In the genomic region with DNA sequence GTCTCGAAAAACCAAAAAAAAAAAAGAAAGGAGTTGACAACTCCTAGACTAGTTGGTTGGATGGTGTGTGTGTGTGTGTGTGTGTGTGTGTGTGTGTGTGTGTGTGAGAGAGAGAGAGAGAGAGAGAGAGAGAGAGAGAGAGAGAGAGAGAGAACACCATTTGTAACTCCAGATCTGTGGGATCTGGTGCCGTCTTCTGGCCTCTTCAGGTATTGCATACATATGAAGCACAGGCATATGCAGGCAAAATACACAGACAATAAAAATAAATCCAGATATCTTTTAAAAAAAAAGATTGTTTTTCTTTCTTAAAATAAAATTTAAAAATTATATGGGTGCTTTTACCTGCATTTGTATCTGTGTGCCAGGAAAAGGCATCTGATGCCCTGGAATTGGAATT, we compare ENCODE assay signal across 8 mouse cellular contexts. TPM values are rescaled to one million over a fixed set of nuclear protein-coding genes. Genes with fewer than 3 reads are reported as not detected.
DNase-seq lines count a peak whose midpoint lies in the region; TF ChIP-seq lines count a peak whose summit lies in the region.

No protein-coding gene starts in this region.

- no peak for TF ChIP-seq POLR2A in brain, embryonic 14.5 days (IDR thresholded peaks at IDR 0.05; ENCODE audit: borderline replicate concordance, extremely low read depth, insufficient read depth, insufficient read length, poor library complexity, severe bottlenecking)

- peak; percentile 49; the same call in 1 of the 2 replicates for TF ChIP-seq CTCF in brain, embryonic 14.5 days (IDR thresholded peaks at IDR 0.05; ENCODE audit: borderline replicate concordance, extremely low read depth, insufficient read depth, insufficient read length)

- intact Hi-C loops in left cerebral cortex, postnatal 4 days (cut with DNase I), result no loop called here
- intact Hi-C loops in gastrocnemius, postnatal 14 days (cut with DNase I; ENCODE audit: low total_unique reads), result no loop called here

- peak; percentile 26 to 40 for DNase-seq in cerebellum, postnatal 36 days
- DNase-seq in cerebellum, adult 9-11 months, result no peak
- peak; percentile 43 for DNase-seq in left cerebral cortex, postnatal 4 days
- DNase-seq in left cerebral cortex, adult 9 months (ENCODE audit: low spot score in 2 of 2), result no peak
- peak; percentile 47 for DNase-seq in brain, embryonic 14.5 days (ENCODE audit: low read depth)
- peak; percentile 54 for DNase-seq in lung, postnatal 25 days (ENCODE audit: low spot score)
- DNase-seq in gastrocnemius, postnatal 14 days, result no peak
- DNase-seq in urinary bladder, postnatal 4 days (ENCODE audit: low spot score in 2 of 2), result no peak

RNA-seq across cellular contexts. Expression of a gene that starts 18.3 kb away (rescaled TPM):
- 10 to 100 TPM; 32.4 to 33.4 TPM for total RNA-seq in left cerebral cortex, postnatal 4 days (2021)
- polyA plus RNA-seq in brain, embryonic 14.5 days (2012; rRNA removed), result 28.9 and 32.6 TPM in 2 replicates
- 1,000 to 10,000 TPM; 1,133 to 1,242 TPM for total RNA-seq in gastrocnemius, postnatal 14 days (2021)

RNA-seq across cellular contexts. Expression of a gene that starts 19.3 kb away (rescaled TPM):
- 100 to 1,000 TPM; 131 to 140 TPM for total RNA-seq in left cerebral cortex, postnatal 4 days (2021)
- 82.4 and 87.4 TPM in 2 replicates for polyA plus RNA-seq in brain, embryonic 14.5 days (2012; rRNA removed)
- total RNA-seq in gastrocnemius, postnatal 14 days (2021), result 10 to 100 TPM; 80.0 to 81.2 TPM

RNA-seq across cellular contexts. Expression of a gene that starts 42.1 kb away (rescaled TPM):
- 10 to 100 TPM; 13.3 to 13.8 TPM for total RNA-seq in left cerebral cortex, postnatal 4 days (2021)
- 16.5 and 18.6 TPM in 2 replicates for polyA plus RNA-seq in brain, embryonic 14.5 days (2012; rRNA removed)
- total RNA-seq in gastrocnemius, postnatal 14 days (2021), result 10 to 100 TPM in 1 of 2 experiments, 1 to 10 TPM in 1; 7.4 to 12.0 TPM

RNA-seq across cellular contexts. Expression of a gene that starts 56.3 kb away (rescaled TPM):
- total RNA-seq in left cerebral cortex, postnatal 4 days (2021), result 10 to 100 TPM; 21.6 to 23.4 TPM
- 1.7 and 4.4 TPM in 2 replicates for polyA plus RNA-seq in brain, embryonic 14.5 days (2012; rRNA removed)
- under 1 TPM; 0.47 to 0.53 TPM for total RNA-seq in gastrocnemius, postnatal 14 days (2021)

Comparison
In these comparisons a context has a peak if more than half of its experiments do, and no peak if none do; other contexts are left out.
1. DNase-seq: peak in cerebellum, postnatal 36 days (2 of 2), left cerebral cortex, postnatal 4 days (single experiment), brain, embryonic 14.5 days (single experiment) and lung, postnatal 25 days (single experiment); none in cerebellum, adult 9-11 months (single experiment), left cerebral cortex, adult 9 months (0 of 2), gastrocnemius, postnatal 14 days (single experiment) and urinary bladder, postnatal 4 days (0 of 2).
2. RNA of a gene that starts 18.3 kb away (total RNA-seq): 1,133 to 1,242 TPM in gastrocnemius, postnatal 14 days; 32.4 to 33.4 TPM in left cerebral cortex, postnatal 4 days; every median in the first group is over 10 times any median in the second.